Mouse (Mus musculus) CH12.LX (cell line): ENCODE measurements at regions not wholly inside any gene's neighbourhood (a gene's known extent, or its start where the extent isn't known, plus 50 kb on each side); places are given as distances from the start of the nearest gene placed in this dataset.

Experiments used
- DNase-seq: peaks from one replicate; pipeline ENCODE4 v3.0.0-alpha.2; 2013; ENCODE audit errors: extremely low read depth
- H3K27ac ChIP-seq: 2 replicates; pipeline ENCODE4 v1.5.1; 2012; ENCODE audit warnings: low read depth, mild to moderate bottlenecking, control low read depth, moderate library complexity; ENCODE audit not compliant: insufficient read depth
- H3K27me3 ChIP-seq: replicated peaks from 2 replicates; pipeline ENCODE3; 2012; ENCODE audit warnings: inconsistent platforms
- H3K36me3 ChIP-seq, 2 experiments: replicated peaks in 1 of 2; 2 replicates each; pipeline versions ENCODE3 to v1.6.1; 2012; ENCODE audit warnings: inconsistent platforms in 1 of 2, low read length in 1 of 2, mild to moderate bottlenecking in 1 of 2, mixed read lengths in 1 of 2, moderate library complexity in 1 of 2; ENCODE audit not compliant: control insufficient read depth in 1 of 2, insufficient read depth in 1 of 2
- H3K4me1 ChIP-seq, 2 experiments: 2 replicates each; pipeline ENCODE4 v1.6.1; 2012; ENCODE audit warnings: inconsistent platforms in 1 of 2, moderate library complexity in 1 of 2; ENCODE audit not compliant: insufficient read depth in 2 of 2, control insufficient read depth in 1 of 2
- H3K4me2 ChIP-seq: 2 replicates; pipeline ENCODE4 v1.6.1; 2012; ENCODE audit warnings: low read depth, mild to moderate bottlenecking, control low read depth; ENCODE audit not compliant: poor library complexity, insufficient read depth, severe bottlenecking
- H3K4me3 ChIP-seq, 3 experiments: fragments of 150-350 bp in 1 of 3; sonication (generic) in 1 of 3; replicated peaks in 1 of 3; 2 replicates each; pipeline versions ENCODE3 to v1.5.1; 2011 to 2012; ENCODE audit warnings: low read depth in 2 of 3, low read length in 2 of 3, mild to moderate bottlenecking in 2 of 3, moderate library complexity in 2 of 3, control low read depth in 1 of 3, improper control_type of control experiment in 1 of 3, inconsistent platforms in 1 of 3, mixed read lengths in 1 of 3; ENCODE audit not compliant: poor library complexity in 1 of 3
- H3K79me2 ChIP-seq: replicated peaks from 2 replicates; pipeline ENCODE4 v1.6.1; 2012; ENCODE audit warnings: mild to moderate bottlenecking, moderate library complexity; ENCODE audit not compliant: control insufficient read depth, poor library complexity, insufficient read depth, severe bottlenecking; ENCODE audit errors: extremely low read depth
- H3K9ac ChIP-seq: 2 replicates; pipeline ENCODE4 v1.6.1; 2012; ENCODE audit warnings: low read depth, mild to moderate bottlenecking, control low read depth, moderate library complexity; ENCODE audit not compliant: insufficient read depth
- H3K9me3 ChIP-seq: replicated peaks from 2 replicates; pipeline ENCODE3; 2012; ENCODE audit warnings: low read length, inconsistent platforms, mixed read lengths
- CHD2 ChIP-seq: IDR thresholded peaks from 2 replicates; pipeline ENCODE4 v1.6.1; 2011; ENCODE audit warnings: low read length, improper control_type of control experiment
- CTCF ChIP-seq, 2 experiments: IDR thresholded peaks in 1 of 2; conservative IDR thresholded peaks in 1 of 2; 2 replicates each; pipeline ENCODE4 v1.5.1; 2011 to 2012; ENCODE audit warnings: low read depth in 2 of 2, low read length in 2 of 2, improper control_type of control experiment in 1 of 2, inconsistent platforms in 1 of 2, mild to moderate bottlenecking in 1 of 2, moderate library complexity in 1 of 2
- ELF1 ChIP-seq: IDR thresholded peaks from 2 replicates; pipeline ENCODE4 v1.6.1; 2014; ENCODE audit warnings: low read depth, mild to moderate bottlenecking, inconsistent platforms, low read length, improper control_type of control experiment
- EP300 ChIP-seq: IDR thresholded peaks from 2 replicates; pipeline ENCODE4 v1.6.1; 2011; ENCODE audit warnings: low read length, improper control_type of control experiment
- GABPA ChIP-seq: IDR thresholded peaks from 2 replicates; pipeline ENCODE4 v1.6.1; 2012; ENCODE audit warnings: low read depth, low read length, improper control_type of control experiment, inconsistent platforms; ENCODE audit not compliant: insufficient replicate concordance
- IRF4 ChIP-seq: IDR thresholded peaks from 2 replicates; pipeline ENCODE4 v1.6.1; 2014; ENCODE audit warnings: low read depth, mild to moderate bottlenecking, inconsistent platforms, low read length, improper control_type of control experiment
- JUN ChIP-seq: IDR thresholded peaks from 2 replicates; pipeline ENCODE4 v1.6.1; 2011; ENCODE audit warnings: low read depth, mild to moderate bottlenecking, low read length, improper control_type of control experiment, moderate library complexity; ENCODE audit not compliant: insufficient read depth
- JUND ChIP-seq: conservative IDR thresholded peaks from 2 replicates; pipeline ENCODE4 v1.6.1; 2011; ENCODE audit warnings: low read depth, low read length, improper control_type of control experiment
- KAT2A ChIP-seq: IDR thresholded peaks from 2 replicates; pipeline ENCODE4 v1.6.1; 2012; ENCODE audit warnings: low read length, improper control_type of control experiment, inconsistent platforms; ENCODE audit not compliant: insufficient replicate concordance
- MAFK ChIP-seq: IDR thresholded peaks from 2 replicates; pipeline ENCODE4 v1.6.1; 2011; ENCODE audit warnings: low read length, improper control_type of control experiment; ENCODE audit not compliant: insufficient replicate concordance
- MAX ChIP-seq: IDR thresholded peaks from 2 replicates; pipeline ENCODE4 v1.6.1; 2011; ENCODE audit warnings: low read length, improper control_type of control experiment
- MAZ ChIP-seq: IDR thresholded peaks from 2 replicates; pipeline ENCODE4 v1.6.1; 2012; ENCODE audit warnings: low read depth, mild to moderate bottlenecking, inconsistent platforms, low read length, improper control_type of control experiment, moderate library complexity
- MEF2A ChIP-seq: IDR thresholded peaks from 2 replicates; pipeline ENCODE4 v1.6.1; 2014; ENCODE audit warnings: low read depth, mild to moderate bottlenecking, inconsistent platforms, low read length, improper control_type of control experiment, borderline replicate concordance
- MXI1 ChIP-seq: IDR thresholded peaks from 2 replicates; pipeline ENCODE4 v1.6.1; 2011; ENCODE audit warnings: mild to moderate bottlenecking, low read depth, low read length, improper control_type of control experiment
- MYC ChIP-seq: IDR thresholded peaks from 2 replicates; pipeline ENCODE4 v1.6.1; 2011; ENCODE audit warnings: low read depth, mild to moderate bottlenecking, improper control_type of control experiment, low read length
- NELFE ChIP-seq: IDR thresholded peaks from 2 replicates; pipeline ENCODE4 v1.6.1; 2011; ENCODE audit warnings: low read depth, low read length, improper control_type of control experiment
- PAX5 ChIP-seq: IDR thresholded peaks from 2 replicates; pipeline ENCODE4 v1.6.1; 2012; ENCODE audit warnings: low read length, inconsistent platforms, mixed read lengths
- POLR2A ChIP-seq: IDR thresholded peaks from 2 replicates; pipeline ENCODE4 v1.6.1; 2011; ENCODE audit warnings: low read depth, mild to moderate bottlenecking, improper control_type of control experiment, low read length
- POLR2AphosphoS2 ChIP-seq: IDR thresholded peaks from 2 replicates; pipeline ENCODE4 v1.6.1; 2011; ENCODE audit warnings: low read depth, low read length, improper control_type of control experiment
- RAD21 ChIP-seq: IDR thresholded peaks from 2 replicates; pipeline ENCODE4 v1.6.1; 2011; ENCODE audit warnings: low read depth, mild to moderate bottlenecking, low read length, improper control_type of control experiment, moderate library complexity
- RCOR1 ChIP-seq: conservative IDR thresholded peaks from 2 replicates; pipeline ENCODE4 v1.6.1; 2012; ENCODE audit warnings: low read depth, mild to moderate bottlenecking, inconsistent platforms, low read length, improper control_type of control experiment
- SMC3 ChIP-seq: IDR thresholded peaks from 2 replicates; pipeline ENCODE4 v1.6.1; 2011; ENCODE audit warnings: low read depth, low read length, improper control_type of control experiment
- TBP ChIP-seq: conservative IDR thresholded peaks from 2 replicates; pipeline ENCODE4 v1.6.1; 2011; ENCODE audit warnings: low read depth, low read length, improper control_type of control experiment
- TCF12 ChIP-seq: IDR thresholded peaks from 2 replicates; pipeline ENCODE4 v1.6.1; 2014; ENCODE audit warnings: low read depth, mild to moderate bottlenecking, inconsistent platforms, low read length, improper control_type of control experiment
- UBTF ChIP-seq: IDR thresholded peaks from 2 replicates; pipeline ENCODE4 v1.6.1; 2012; ENCODE audit warnings: low read depth, mild to moderate bottlenecking, inconsistent platforms, low read length, improper control_type of control experiment, moderate library complexity
- USF2 ChIP-seq: conservative IDR thresholded peaks from 2 replicates; pipeline ENCODE4 v1.6.1; 2011; ENCODE audit warnings: low read depth, low read length, improper control_type of control experiment
- ZC3H11A ChIP-seq: IDR thresholded peaks from 2 replicates; pipeline ENCODE4 v1.6.1; 2012; ENCODE audit warnings: low read depth, mild to moderate bottlenecking, inconsistent platforms, low read length, improper control_type of control experiment
- ZKSCAN1 ChIP-seq: IDR thresholded peaks from 2 replicates; pipeline ENCODE4 v1.6.1; 2012; ENCODE audit warnings: low read depth, inconsistent platforms, low read length, improper control_type of control experiment, borderline replicate concordance
- ZMIZ1 ChIP-seq: IDR thresholded peaks from 2 replicates; pipeline ENCODE4 v1.6.1; 2012; ENCODE audit warnings: low read depth, mild to moderate bottlenecking, inconsistent platforms, low read length, improper control_type of control experiment
- dilution Hi-C: fragments of 300-500 bp; cut with MboI; formaldehyde crosslinking; loops from 2 replicates; pipeline ENCODE4 v1.14.3; 2020; ENCODE audit warnings: low sequenced_read_pairs; ENCODE audit not compliant: extremely low pct_unique_long_range_greater_than_20kb, extremely low pct_ligation_motif_present
- in situ Hi-C: fragments of 300-500 bp; cut with MboI; formaldehyde crosslinking; loops from 3 replicates; pipeline ENCODE4 v1.14.3; 2019; ENCODE audit warnings: low sequenced_read_pairs, low pct_ligation_motif_present, low pct_unique_long_range_greater_than_20kb, mixed read lengths

GRCm38 (mm10) chr4:44424831-44425704 is 124.4 kb downstream of the Melk start:
- Histone ChIP-seq H3K4me1 (no peaks in the 10 kb centered on the region), H3K4me2 (peak overlapping the region; percentile 71), H3K36me3 (no peaks in the 10 kb centered on the region), H3K9ac (no peak overlapping the region; the same call in 1 of the 2 replicates), H3K9me3 (no peaks in the 10 kb centered on the region), H3K79me2 (no peaks in the 10 kb centered on the region), H3K4me3 (peak overlapping the region in 1 of 3 experiments; percentile 23), H3K27ac (no peak overlapping the region), H3K27me3 (peaks cover 2% of the 10 kb centered on the region)
- DNase-seq, result no peak
- TF ChIP-seq MXI1, result no peak
- TF ChIP-seq JUND, result no peak
- TF ChIP-seq CHD2, result no peak
- no peak for TF ChIP-seq SMC3
- no peak for TF ChIP-seq MEF2A
- no peak for TF ChIP-seq KAT2A
- no peak for TF ChIP-seq CTCF (conservative IDR thresholded peaks at IDR 0.05 in 1 of 2, IDR thresholded peaks at IDR 0.05 in 1 of 2; ENCODE audit: low read depth in 2 of 2, low read length in 2 of 2)
- TF ChIP-seq MYC, result no peak
- TF ChIP-seq USF2, result no peak
- no peak for TF ChIP-seq JUN
- no peak for TF ChIP-seq UBTF
- no peak for TF ChIP-seq RCOR1
- no peak for TF ChIP-seq MAX
- TF ChIP-seq NELFE, result no peak
- TF ChIP-seq PAX5, result no peak
- TF ChIP-seq ELF1, result no peak
- TF ChIP-seq POLR2AphosphoS2, result no peak
- TF ChIP-seq IRF4, result no peak
- TF ChIP-seq TBP, result no peak
- TF ChIP-seq ZC3H11A, result no peak
- dilution Hi-C loops (no loop called here), in situ Hi-C loops (no loop called here)

DNA sequence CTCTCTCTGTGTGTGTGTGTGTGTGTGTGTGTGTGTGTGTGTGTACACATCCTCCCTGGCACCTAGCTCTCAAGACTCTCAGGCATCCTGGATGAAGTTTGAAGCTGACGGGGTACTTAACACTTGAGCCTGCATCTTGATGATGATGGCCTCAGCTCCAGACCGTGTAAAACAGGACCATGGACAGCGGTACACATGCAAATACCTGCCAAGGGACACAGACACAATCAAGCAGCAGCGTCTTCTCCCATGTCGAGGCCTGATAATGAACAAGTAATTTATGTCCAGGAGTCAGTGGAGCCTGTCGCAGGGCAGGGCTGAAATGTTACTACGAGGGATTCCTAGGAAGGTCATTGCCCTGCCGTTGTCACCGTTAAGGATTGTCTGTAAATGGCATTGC is 133.9 kb downstream of the Melk start:
- H3K4me1 ChIP-seq, result no peaks in the 10 kb centered on the region; a peak in 1 of 4 replicates
- H3K4me2 ChIP-seq, result no peak overlapping the region
- no peaks in the 10 kb centered on the region for H3K79me2 ChIP-seq
- no peak overlapping the region for H3K4me3 ChIP-seq
- DNase-seq, result peak; percentile 34
- no peaks in the 10 kb centered on the region for H3K9me3 ChIP-seq
- TF ChIP-seq NELFE, result no peak
- TF ChIP-seq TCF12, result no peak
- TF ChIP-seq SMC3, result no peak
- TF ChIP-seq TBP, result no peak
- TF ChIP-seq CHD2, result no peak
- TF ChIP-seq POLR2A, result no peak
- TF ChIP-seq JUND, result no peak
- no peak for TF ChIP-seq POLR2AphosphoS2
- no peak for TF ChIP-seq EP300
- no peak for TF ChIP-seq ZC3H11A
- no peak for TF ChIP-seq ZKSCAN1
- no peak for TF ChIP-seq IRF4
- no peak for TF ChIP-seq GABPA
- no peak for TF ChIP-seq MAFK
- no peak for TF ChIP-seq ZMIZ1
- TF ChIP-seq MAZ, result no peak
- TF ChIP-seq JUN, result no peak
- TF ChIP-seq RAD21, result no peak
- no peak for TF ChIP-seq MEF2A
- TF ChIP-seq MYC, result no peak
- H3K27ac ChIP-seq, result no peak overlapping the region
- H3K9ac ChIP-seq, result no peak overlapping the region
- in situ Hi-C loops, result no loop called here
- no peaks in the 10 kb centered on the region for H3K36me3 ChIP-seq
- dilution Hi-C loops, result no loop called here
- H3K27me3 ChIP-seq, result no peaks in the 10 kb centered on the region
